Mouse (Mus musculus) MEL (cell line): Measurements from ENCODE around the gene Eif2a.

Source experiments
- CHD1 ChIP-seq: IDR thresholded peaks from 2 replicates; pipeline ENCODE4 v1.6.1; 2012; ENCODE audit warnings: low read depth, mild to moderate bottlenecking, inconsistent platforms, low read length, improper control_type of control experiment
- CTCF ChIP-seq, 3 experiments: IDR thresholded peaks in 2 of 3; conservative IDR thresholded peaks in 1 of 3; 2 replicates each; pipeline ENCODE4 v1.5.1; 2011 to 2012; ENCODE audit warnings: low read length in 3 of 3, low read depth in 2 of 3, mild to moderate bottlenecking in 2 of 3, improper control_type of control experiment in 1 of 3, inconsistent platforms in 1 of 3, mixed read lengths in 1 of 3, moderate library complexity in 1 of 3; ENCODE audit not compliant: control insufficient read depth in 1 of 3, insufficient read depth in 1 of 3, poor library complexity in 1 of 3, severe bottlenecking in 1 of 3

- TF ChIP-seq CTCF (IDR thresholded peaks at IDR 0.05 in 2 of 3, conservative IDR thresholded peaks at IDR 0.05 in 1 of 3; ENCODE audit: control insufficient read depth in 1 of 3, insufficient read depth in 1 of 3, low read depth in 2 of 3, low read length in 3 of 3, poor library complexity in 1 of 3, severe bottlenecking in 1 of 3) (peak; percentile 38 to 65 (median 64)), CHD1 (no peak)
Observed at GRCm38 (mm10) chr3:58511581-58511980, 14.0 kb upstream of the Eif2a start.
